Mouse (Mus musculus) regulatory T cell (primary cell): Measurements from ENCODE around the gene Tlcd1.

Source experiments
- in situ Hi-C: fragments of 300-600 bp; cut with MboI, MseI; formaldehyde crosslinking; loops from one replicate; pipeline ENCODE4 v1.15.1; 2025; ENCODE audit warnings: high pct_unique_total_duplicates

The Tlcd1 gene

GRCm38 (mm10) chr11:78202372-78202771, 25.9 kb downstream of the Tlcd1 start:
- in situ Hi-C loops, result no loop called here

- in situ Hi-C loops, result no loop called here
These were observed 27.8 kb downstream of the Tlcd1 start for GRCm38 (mm10) chr11:78204287-78204686.

GRCm38 (mm10) chr11:78205361-78206206, 29.1 kb downstream of the Tlcd1 start:
- in situ Hi-C loops, result no loop called here

GRCm38 (mm10) chr11:78207190-78207589, 30.7 kb downstream of the Tlcd1 start:
- in situ Hi-C loops, result no loop called here

GRCm38 (mm10) chr11:78209886-78210285, 33.4 kb downstream of the Tlcd1 start:
- in situ Hi-C loops, result no loop called here

- in situ Hi-C loops, result no loop called here
These were observed 34.1 kb downstream of the Tlcd1 start for GRCm38 (mm10) chr11:78210615-78211014.

GRCm38 (mm10) chr11:78211513-78211912, 35.0 kb downstream of the Tlcd1 start:
- in situ Hi-C loops, result no loop called here

- in situ Hi-C loops, result no loop called here
These were observed 36.7 kb downstream of the Tlcd1 start for GRCm38 (mm10) chr11:78213086-78213817.

GRCm38 (mm10) chr11:78215709-78216317, 39.3 kb downstream of the Tlcd1 start:
- in situ Hi-C loops, result no loop called here

GRCm38 (mm10) chr11:78223586-78223985, 47.1 kb downstream of the Tlcd1 start:
- in situ Hi-C loops, result no loop called here
